ENCODE assay signal across 8 mouse cellular contexts in the genomic region with DNA sequence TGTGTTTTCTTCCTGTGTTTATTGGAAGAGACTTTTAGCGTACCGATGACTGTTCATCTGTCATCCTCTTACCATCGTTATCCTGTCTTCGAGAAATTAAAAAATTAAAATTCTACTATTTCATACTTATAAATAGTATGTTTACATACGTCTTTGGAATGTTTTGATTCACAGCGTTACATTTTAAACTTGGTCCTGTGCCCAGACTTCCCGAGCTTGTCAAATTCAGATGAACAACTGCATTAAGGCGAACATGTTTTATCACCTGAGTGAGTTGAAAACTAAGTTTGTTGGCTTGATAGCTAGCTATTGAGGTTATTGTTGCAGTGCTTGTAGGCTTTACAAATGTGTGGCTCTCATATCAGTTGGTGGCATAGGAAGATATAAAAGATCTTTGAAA. TPM values are rescaled to one million over a fixed set of nuclear protein-coding genes. Genes with fewer than 3 reads are reported as not detected.
DNase-seq lines count a peak whose midpoint lies in the region; ATAC-seq and TF ChIP-seq lines count a peak whose summit lies in the region.

No protein-coding gene starts in this region.

- H3K36me3 ChIP-seq in limb, embryonic 13.5 days, result peaks cover 16% of the 10 kb centered on the region
- no peaks in the 10 kb centered on the region for H3K36me3 ChIP-seq in stomach, postnatal 0 days (ENCODE audit: control insufficient read depth, insufficient read depth, low read length)

- H3K4me3 ChIP-seq in cerebellum, adult 2 months (replicated peaks; ENCODE audit: insufficient read depth, low read depth, low read length), result peak overlapping the region; percentile 91
- H3K4me3 ChIP-seq in limb, embryonic 13.5 days, result peak overlapping the region; percentile 79
- H3K4me3 ChIP-seq in stomach, postnatal 0 days (ENCODE audit: low read depth, low read length), result peak overlapping the region; percentile 70

- peak overlapping the region; percentile 71 for H3K4me2 ChIP-seq in limb, embryonic 13.5 days (replicated peaks)
- H3K4me2 ChIP-seq in stomach, postnatal 0 days (replicated peaks; ENCODE audit: low read depth), result peak overlapping the region; percentile 64

- no peak overlapping the region for H3K27ac ChIP-seq in cerebellum, adult 2 months (ENCODE audit: insufficient read depth, low read length)
- no peak overlapping the region for H3K27ac ChIP-seq in limb, embryonic 13.5 days
- H3K27ac ChIP-seq in stomach, postnatal 0 days (replicated peaks), result peak overlapping the region; percentile 90

- H3K9ac ChIP-seq in limb, embryonic 13.5 days, result peak overlapping the region; percentile 81
- peak overlapping the region; percentile 79 for H3K9ac ChIP-seq in stomach, postnatal 0 days (ENCODE audit: low read length)

- no peak for TF ChIP-seq EP300 in stomach, postnatal 0 days (optimal IDR thresholded peaks at IDR 0.05)

- H3K27me3 ChIP-seq in cerebellum, adult 2 months (ENCODE audit: control insufficient read depth, insufficient read depth, low read length), result no peaks in the 10 kb centered on the region
- H3K27me3 ChIP-seq in limb, embryonic 13.5 days, result no peaks in the 10 kb centered on the region
- no peaks in the 10 kb centered on the region for H3K27me3 ChIP-seq in stomach, postnatal 0 days (ENCODE audit: control insufficient read depth, insufficient read depth, low read length)

- no peak for DNase-seq in cerebellum, adult 2 months
- no peak for DNase-seq in cerebellum, adult 11 months
- peak; percentile 2 for DNase-seq in retina, postnatal 1 day
- no peak for DNase-seq in retina, embryonic 14.5 days (ENCODE audit: low spot score)
- DNase-seq in stomach, postnatal 0 days (ENCODE audit: low spot score), result no peak
- no peak for DNase-seq in ovary, postnatal 36 days (ENCODE audit: low spot score)
- DNase-seq in gastrocnemius, postnatal 4 days (ENCODE audit: low spot score in 2 of 2), result no peak

- 14% methylated on average over 8 of the region's 8 CpGs for WGBS in cerebellum, adult 2 months
- WGBS in limb, embryonic 13.5 days, result 40% methylated on average over 8 of the region's 8 CpGs
- WGBS in stomach, postnatal 0 days, result 11% methylated on average over 8 of the region's 8 CpGs

- H3K9me3 ChIP-seq in limb, embryonic 13.5 days, result no peaks in the 10 kb centered on the region
- no peaks in the 10 kb centered on the region for H3K9me3 ChIP-seq in stomach, postnatal 0 days (ENCODE audit: control insufficient read depth, low read length)

- TF ChIP-seq POLR2A in cerebellum, adult 2 months (IDR thresholded peaks at IDR 0.05; ENCODE audit: borderline replicate concordance, insufficient read depth, low read length), result no peak

- no peaks in the 10 kb centered on the region; the same call in 1 of the 2 replicates for H3K4me1 ChIP-seq in cerebellum, adult 2 months (ENCODE audit: control insufficient read depth, insufficient read depth, low read length)
- H3K4me1 ChIP-seq in limb, embryonic 13.5 days, result peaks cover 7% of the 10 kb centered on the region
- H3K4me1 ChIP-seq in stomach, postnatal 0 days (replicated peaks; ENCODE audit: control insufficient read depth, insufficient read depth), result no peaks in the 10 kb centered on the region

- TF ChIP-seq CTCF in cerebellum, adult 2 months (IDR thresholded peaks at IDR 0.05; ENCODE audit: borderline replicate concordance, insufficient read depth, low read depth, low read length), result no peak
- TF ChIP-seq CTCF in stomach, postnatal 0 days (IDR thresholded peaks at IDR 0.05; ENCODE audit: low read depth), result no peak

- no peak for ATAC-seq in limb, embryonic 13.5 days (ENCODE audit: low FRiP score, low read depth)
- ATAC-seq in stomach, postnatal 0 days (ENCODE audit: low FRiP score, low TSS enrichment), result no peak

RNA-seq across cellular contexts. Expression of gene Rab3gap1, which starts 0.7 kb away (rescaled TPM):
- 42.5 and 43.3 TPM in 2 replicates for polyA plus RNA-seq in cerebellum, adult 2 months (2012; rRNA removed)
- 22.9 and 24.2 TPM in 2 replicates for polyA plus RNA-seq in limb, embryonic 13.5 days (2015; fragmentation: Nextera tagmentation; extraction: Ambion mirVana)
- polyA plus RNA-seq in stomach, postnatal 0 days (2015; fragmentation: Nextera tagmentation; extraction: Ambion mirVana), result 13.5 and 13.8 TPM in 2 replicates
- 10 to 100 TPM; 29.5 to 31.3 TPM for total RNA-seq in gastrocnemius, postnatal 4 days (2021)

RNA-seq across cellular contexts. Expression of gene Map3k19, which starts 14.4 kb away (rescaled TPM):
- 1.6 and 2.1 TPM in 2 replicates for polyA plus RNA-seq in cerebellum, adult 2 months (2012; rRNA removed)
- not detected in 2 replicates for polyA plus RNA-seq in limb, embryonic 13.5 days (2015; fragmentation: Nextera tagmentation; extraction: Ambion mirVana)
- not detected in 2 replicates for polyA plus RNA-seq in stomach, postnatal 0 days (2015; fragmentation: Nextera tagmentation; extraction: Ambion mirVana)
- total RNA-seq in gastrocnemius, postnatal 4 days (2021), result not detected
